Mouse (Mus musculus) heart, embryonic 12.5 days (tissue): Measurements from ENCODE around the gene Ism2. TPM values are rescaled to one million over a fixed set of nuclear protein-coding genes. Genes with fewer than 3 reads are reported as not detected.
"Not testable (repeated sequence)": the region's sequence is repeated elsewhere in the genome, so short reads cannot be mapped to it uniquely, and the experiment has no call there.

Experiments used
- ATAC-seq: fragments of 200-750 bp; cut with Nextera tagmentation; 2 replicates; pipeline ENCODE4 v1.8.0; 2017; ENCODE audit warnings: moderate TSS enrichment, moderate library complexity; ENCODE audit not compliant: insufficient number of reproducible peaks, low FRiP score
- H3K27ac ChIP-seq: fragments of 300-500 bp; sonication (generic); 2 replicates; pipeline ENCODE4 v1.5.1; 2016; ENCODE audit warnings: mild to moderate bottlenecking, moderate library complexity; ENCODE audit not compliant: poor library complexity, severe bottlenecking
- H3K27me3 ChIP-seq: fragments of 300-500 bp; sonication (generic); replicated peaks from 2 replicates; pipeline ENCODE4 v1.6.1; 2016; ENCODE audit warnings: mild to moderate bottlenecking, moderate library complexity
- H3K36me3 ChIP-seq: fragments of 300-500 bp; sonication (generic); 2 replicates; pipeline ENCODE4 v1.6.1; 2016; ENCODE audit warnings: mild to moderate bottlenecking, moderate library complexity
- H3K4me1 ChIP-seq: fragments of 300-500 bp; sonication (generic); replicated peaks from 2 replicates; pipeline ENCODE4 v1.6.1; 2016; ENCODE audit warnings: mild to moderate bottlenecking
- H3K4me2 ChIP-seq: fragments of 300-500 bp; sonication (generic); 2 replicates; pipeline ENCODE4 v1.6.1; 2016; ENCODE audit warnings: mild to moderate bottlenecking, moderate library complexity
- H3K4me3 ChIP-seq: fragments of 300-500 bp; sonication (generic); 2 replicates; pipeline ENCODE4 v1.5.1; 2016; ENCODE audit warnings: mild to moderate bottlenecking
- H3K9ac ChIP-seq: fragments of 300-500 bp; sonication (generic); 2 replicates; pipeline ENCODE4 v1.6.1; 2016; ENCODE audit warnings: mild to moderate bottlenecking, moderate library complexity
- H3K9me3 ChIP-seq: fragments of 300-500 bp; sonication (generic); replicated peaks from 2 replicates; pipeline ENCODE4 v1.6.1; 2016; ENCODE audit warnings: mild to moderate bottlenecking, moderate library complexity
- WGBS: fragments of 180-500 bp; shearing (Covaris S2); methylation state at CpG from one replicate; pipeline ENCODE4 v1.1.7; 2016; 5-methylcytosine and 5-hydroxymethylcytosine counted together
- polyA plus RNA-seq: library from polyadenylated mRNA; unstranded; fragments of >200 nt; fragmentation: Nextera tagmentation; extraction: Ambion mirVana; gene quantifications from 2 replicates; pipeline ENCODE4 v1.2.1, GENCODE M21; 2016

The Ism2 gene
- polyA plus RNA-seq, 1 experiment from 2014 or later = 0.92 TPM

DNA sequence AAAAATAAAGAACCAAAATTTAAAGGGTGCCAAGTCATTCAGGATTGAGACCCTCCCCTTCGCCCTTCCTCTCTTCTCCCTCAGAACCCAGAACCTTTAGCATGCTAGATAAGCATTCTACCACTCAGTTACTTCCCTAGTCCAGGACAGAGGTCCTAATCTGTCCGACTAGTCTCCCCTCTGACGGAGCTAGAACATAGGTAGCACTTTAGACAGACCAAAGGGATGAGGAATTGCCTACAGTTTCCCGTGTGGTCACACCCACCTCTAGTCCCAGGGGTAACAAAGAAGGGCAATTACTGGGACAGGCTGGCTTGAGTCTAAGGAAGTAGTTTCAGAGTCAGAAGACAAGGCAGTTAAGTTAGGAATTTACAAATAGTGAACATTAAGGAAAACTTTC lies 28.5 kb upstream of the Ism2 start:
- no peak for ATAC-seq
- no peak overlapping the region for H3K4me3 ChIP-seq
- WGBS = 39% methylated on average over 4 of the region's 4 CpGs
- H3K4me2 ChIP-seq = no peak overlapping the region
- peaks cover 13% of the 10 kb centered on the region for H3K4me1 ChIP-seq
- no peaks in the 10 kb centered on the region for H3K27me3 ChIP-seq
- H3K9ac ChIP-seq = no peak overlapping the region
- no peaks in the 10 kb centered on the region for H3K9me3 ChIP-seq
- no peak overlapping the region for H3K27ac ChIP-seq
- H3K36me3 ChIP-seq = peaks cover 12% of the 10 kb centered on the region

DNA sequence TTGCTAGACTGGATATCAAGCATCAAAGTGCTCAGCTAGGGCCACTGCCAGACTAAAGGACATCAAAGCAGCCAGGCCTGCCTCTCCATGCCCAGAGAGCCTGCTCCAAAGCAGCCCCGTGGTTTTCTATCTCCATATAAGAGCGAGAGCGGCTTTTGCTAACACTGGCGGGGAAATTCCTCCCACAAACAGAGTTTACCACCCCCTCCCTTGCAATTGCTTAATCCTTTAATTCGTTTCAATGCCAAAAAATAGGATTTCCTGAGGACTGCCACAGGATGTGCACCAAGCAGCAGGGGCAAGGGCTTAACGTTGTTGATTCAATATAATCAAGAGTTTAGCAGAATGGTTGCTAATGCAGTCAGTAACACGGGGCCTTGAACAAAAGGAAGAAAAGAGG lies 28.1 kb upstream of the Ism2 start:
- no peak overlapping the region for H3K4me2 ChIP-seq
- H3K36me3 ChIP-seq = peaks cover 11% of the 10 kb centered on the region
- no peaks in the 10 kb centered on the region for H3K27me3 ChIP-seq
- H3K9me3 ChIP-seq = no peaks in the 10 kb centered on the region
- no peak overlapping the region for H3K27ac ChIP-seq
- H3K9ac ChIP-seq = no peak overlapping the region
- peaks cover 13% of the 10 kb centered on the region for H3K4me1 ChIP-seq
- H3K4me3 ChIP-seq = no peak overlapping the region
- 30% methylated on average over 7 of the region's 7 CpGs for WGBS
- no peak for ATAC-seq

DNA sequence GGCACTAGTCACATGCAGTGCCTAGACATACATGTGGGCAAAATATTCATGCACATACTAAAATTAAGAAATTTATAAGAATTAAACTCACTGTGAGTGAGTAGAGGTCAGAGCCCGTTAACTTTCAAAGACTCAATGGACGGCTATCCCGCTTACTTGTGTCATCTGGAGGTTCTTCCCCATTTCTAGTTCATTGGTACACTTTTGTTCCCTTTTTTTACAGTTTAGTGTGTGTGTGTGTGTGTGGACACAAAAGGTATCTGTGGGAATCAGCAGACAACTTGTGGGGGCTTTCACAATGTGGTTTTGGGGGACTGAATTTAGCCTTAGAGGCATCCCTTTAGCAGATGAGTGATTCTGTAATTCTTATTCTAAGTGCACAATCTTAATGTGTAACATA lies 25.9 kb upstream of the Ism2 start:
- Histone ChIP-seq H3K27me3 (no peaks in the 10 kb centered on the region), H3K27ac (no peak overlapping the region), H3K4me1 (peaks cover 8% of the 10 kb centered on the region; the same call in 1 of the 2 replicates), H3K36me3 (peaks cover 14% of the 10 kb centered on the region; the same call in 1 of the 2 replicates), H3K9ac (no peak overlapping the region), H3K4me2 (no peak overlapping the region), H3K9me3 (no peaks in the 10 kb centered on the region), H3K4me3 (no peak overlapping the region)
- ATAC-seq = no peak
- 88% methylated on average over 3 of the region's 3 CpGs for WGBS

DNA sequence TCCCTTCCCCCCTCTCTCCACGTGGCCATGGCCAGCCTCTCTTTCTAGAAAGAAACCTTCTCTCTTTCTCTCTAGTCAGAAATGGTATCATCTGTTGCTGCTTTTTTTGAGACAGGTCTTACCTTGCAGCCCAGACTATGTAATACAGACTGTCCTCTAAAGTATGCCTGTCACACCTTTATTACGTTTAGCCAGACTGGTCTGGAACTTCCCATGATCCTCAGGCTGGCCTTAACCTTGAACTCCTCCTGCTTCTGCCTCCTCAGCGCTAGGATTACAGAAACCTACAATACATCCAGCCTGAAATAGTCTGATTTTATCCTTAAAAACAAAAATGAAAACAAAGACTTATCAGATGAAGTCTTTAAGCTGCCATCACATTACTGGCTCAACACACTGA lies 19.7 kb upstream of the Ism2 start:
- Histone ChIP-seq H3K36me3 (peaks cover 19% of the 10 kb centered on the region), H3K4me1 (0 out of 2 replicates have a peak, but pooled peaks cover 3% of the 10 kb centered on the region), H3K27me3 (no peaks in the 10 kb centered on the region), H3K9me3 (no peaks in the 10 kb centered on the region), H3K4me2 (no peak overlapping the region), H3K27ac (no peak overlapping the region), H3K4me3 (no peak overlapping the region), H3K9ac (no peak overlapping the region)
- 79% methylated on average over 3 of the region's 3 CpGs for WGBS
- ATAC-seq = no peak

DNA sequence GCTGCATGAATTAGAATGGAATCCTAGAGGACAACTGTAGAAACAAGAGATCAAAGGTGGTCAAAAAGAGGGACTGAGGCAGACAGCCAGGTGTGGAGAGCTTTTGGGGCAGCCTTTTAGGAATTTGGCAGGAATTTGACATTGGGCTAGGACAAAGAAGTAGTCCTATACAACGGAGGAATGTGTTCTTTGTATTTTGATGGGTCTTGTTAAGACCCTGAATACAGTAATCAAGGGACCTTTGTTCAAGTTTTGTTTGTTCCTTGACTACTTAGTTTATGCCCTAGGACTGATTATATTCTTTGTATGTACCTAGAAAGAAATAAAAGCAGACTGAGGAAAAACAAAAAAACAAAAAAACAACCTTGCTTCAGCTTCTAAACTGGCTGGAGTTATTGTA lies 18.4 kb upstream of the Ism2 start:
- no peak overlapping the region for H3K27ac ChIP-seq
- H3K36me3 ChIP-seq = peaks cover 17% of the 10 kb centered on the region; the same call in 1 of the 2 replicates
- no peak overlapping the region for H3K9ac ChIP-seq
- H3K4me3 ChIP-seq = no peak overlapping the region
- ATAC-seq = no peak
- 74% methylated on average over 1 of the region's 1 CpGs for WGBS
- no peak overlapping the region for H3K4me2 ChIP-seq
- H3K27me3 ChIP-seq = no peaks in the 10 kb centered on the region
- H3K4me1 ChIP-seq = 0 out of 2 replicates have a peak, but pooled peaks cover 3% of the 10 kb centered on the region
- no peaks in the 10 kb centered on the region for H3K9me3 ChIP-seq

DNA sequence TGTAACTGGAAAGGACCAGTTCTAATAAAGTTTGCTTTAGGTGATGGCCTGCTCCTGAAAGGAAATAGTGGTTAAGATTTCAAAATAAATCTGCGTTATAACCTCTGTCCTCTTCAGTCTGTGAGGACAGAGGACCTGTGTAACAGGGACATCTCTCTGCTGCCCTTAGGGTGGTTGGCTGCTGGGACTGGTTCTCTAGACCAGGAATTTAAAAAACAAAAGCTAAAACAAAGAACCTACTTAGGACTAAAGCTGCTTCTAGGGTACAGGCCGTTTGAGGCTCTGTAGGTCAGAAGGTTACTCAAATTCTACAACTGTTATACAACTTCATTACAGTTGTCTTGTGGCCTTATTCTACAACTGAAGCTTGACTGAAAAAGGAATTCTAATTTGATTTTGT lies 13.6 kb upstream of the Ism2 start:
- Histone ChIP-seq H3K27ac (no peak overlapping the region), H3K27me3 (no peaks in the 10 kb centered on the region), H3K36me3 (peaks cover 49% of the 10 kb centered on the region), H3K4me1 (0 out of 2 replicates have a peak, but pooled peaks cover 3% of the 10 kb centered on the region), H3K9me3 (no peaks in the 10 kb centered on the region), H3K4me2 (no peak overlapping the region), H3K9ac (no peak overlapping the region), H3K4me3 (no peak overlapping the region)
- no peak for ATAC-seq
- WGBS = 81% methylated on average over 2 of the region's 2 CpGs

DNA sequence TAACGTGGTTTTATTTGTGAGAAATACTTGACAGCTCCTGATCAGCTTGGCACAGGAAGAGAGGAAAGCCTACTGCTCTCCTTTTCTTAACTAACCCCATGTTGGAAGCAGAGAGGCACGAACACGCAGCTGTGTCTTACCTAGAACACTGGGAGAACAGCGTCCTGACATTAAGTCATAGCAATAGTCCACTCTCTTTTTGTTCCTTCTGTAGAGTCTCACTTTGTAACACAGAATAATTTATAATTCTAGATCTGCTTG lies 7.0 kb upstream of the Ism2 start:
- 81% methylated on average over 4 of the region's 4 CpGs for WGBS
- H3K4me1 ChIP-seq, H3K9me3 ChIP-seq, H3K9ac ChIP-seq, ATAC-seq, H3K27ac ChIP-seq, H3K4me3 ChIP-seq, H3K27me3 ChIP-seq, H3K4me2 ChIP-seq: not testable (repeated sequence)
- H3K36me3 ChIP-seq = peaks cover 34% of the 10 kb centered on the region

DNA sequence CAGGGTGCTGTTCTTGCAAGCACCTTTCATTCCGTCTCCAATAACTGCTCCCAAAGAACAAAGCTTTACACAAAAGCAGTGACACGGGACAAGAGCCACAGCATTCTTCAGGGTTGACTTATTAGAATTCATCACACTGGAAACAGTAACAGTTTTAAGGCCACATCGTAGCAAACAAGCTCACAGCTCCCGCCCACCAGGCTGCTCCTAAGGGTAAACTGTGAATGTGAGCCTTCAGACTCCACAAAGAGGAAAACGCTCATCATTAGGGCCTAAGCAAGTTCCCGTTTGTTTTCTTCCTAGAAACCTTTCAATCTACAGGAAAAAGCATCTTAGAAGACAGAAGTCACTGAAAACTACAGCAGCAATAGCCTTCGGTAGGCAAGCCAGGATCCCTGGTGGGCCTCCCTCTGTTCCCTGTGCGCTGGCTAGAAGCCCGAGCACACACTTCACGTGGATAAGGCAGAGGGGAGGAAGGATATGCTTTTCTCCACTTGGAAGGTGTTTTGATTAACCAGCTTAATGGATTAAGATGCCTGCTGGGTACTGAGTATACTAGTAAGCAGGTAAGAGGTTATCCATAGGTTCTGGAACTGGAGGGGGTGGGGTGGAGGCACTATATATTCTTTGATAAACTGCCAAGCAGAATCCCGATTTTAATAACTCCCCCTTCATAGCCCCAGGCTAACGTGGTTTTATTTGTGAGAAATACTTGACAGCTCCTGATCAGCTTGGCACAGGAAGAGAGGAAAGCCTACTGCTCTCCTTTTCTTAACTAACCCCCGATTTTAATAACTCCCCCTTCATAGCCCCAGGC lies 6.5 kb upstream of the Ism2 start:
- H3K9me3 ChIP-seq = no peaks in the 10 kb centered on the region
- peaks cover 34% of the 10 kb centered on the region for H3K36me3 ChIP-seq
- H3K4me3 ChIP-seq = no peak overlapping the region
- 0 out of 2 replicates have a peak overlapping the region, but pooled peaks have one; percentile 7 for H3K9ac ChIP-seq
- WGBS = 42% methylated on average over 13 of the region's 13 CpGs
- no peak for ATAC-seq
- H3K4me2 ChIP-seq = no peak overlapping the region
- H3K27ac ChIP-seq = no peak overlapping the region
- H3K4me1 ChIP-seq = peaks cover 5% of the 10 kb centered on the region; the same call in 1 of the 2 replicates
- no peaks in the 10 kb centered on the region for H3K27me3 ChIP-seq

DNA sequence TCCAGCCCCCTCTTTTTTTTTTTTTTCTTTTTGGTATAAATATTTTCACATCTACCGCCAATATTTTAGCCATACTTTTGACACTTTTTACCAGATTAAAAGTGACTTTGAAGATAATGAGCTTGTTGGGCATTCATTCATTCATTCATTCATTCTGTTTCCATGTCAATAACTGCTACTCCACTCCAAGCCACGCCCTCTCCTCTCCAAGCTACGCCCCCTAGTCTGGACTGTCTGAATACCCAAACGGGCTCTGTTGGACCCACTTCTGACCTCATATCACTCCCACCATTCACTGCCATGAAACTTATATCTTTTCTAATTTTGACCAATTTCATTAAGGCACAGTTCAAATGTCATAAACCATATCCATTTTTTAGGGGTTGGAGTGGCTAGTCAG lies 1.7 kb upstream of the Ism2 start:
- H3K9ac ChIP-seq = no peak overlapping the region
- WGBS = 48% methylated on average over 4 of the region's 4 CpGs
- ATAC-seq = no peak
- H3K27me3 ChIP-seq = peaks cover 8% of the 10 kb centered on the region; the same call in 1 of the 2 replicates
- no peaks in the 10 kb centered on the region for H3K36me3 ChIP-seq
- H3K4me2 ChIP-seq = no peak overlapping the region
- no peak overlapping the region for H3K4me3 ChIP-seq
- peaks cover 14% of the 10 kb centered on the region for H3K4me1 ChIP-seq
- no peak overlapping the region for H3K27ac ChIP-seq
- H3K9me3 ChIP-seq = no peaks in the 10 kb centered on the region

DNA sequence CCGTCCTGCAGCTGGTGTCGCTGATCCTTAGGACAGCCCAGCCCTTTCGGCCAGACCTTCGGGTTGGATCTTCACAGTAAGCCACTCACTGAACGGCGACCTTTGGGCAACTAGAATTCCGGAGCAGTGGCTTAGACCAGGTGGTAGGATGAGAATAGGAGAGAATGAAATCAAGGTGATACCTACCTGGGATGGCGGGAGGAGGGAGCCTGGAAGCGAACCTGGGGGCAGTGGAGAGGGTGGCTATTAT lies 861 bp upstream of the Ism2 start:
- no peak for ATAC-seq
- WGBS = under 1% methylated on average over 9 of the region's 9 CpGs
- Histone ChIP-seq H3K27ac (no peak overlapping the region), H3K9me3 (no peaks in the 10 kb centered on the region), H3K4me3 (peak overlapping the region; percentile 81), H3K4me2 (peak overlapping the region; percentile 99), H3K36me3 (no peaks in the 10 kb centered on the region), H3K27me3 (peaks cover 8% of the 10 kb centered on the region; the same call in 1 of the 2 replicates), H3K9ac (peak overlapping the region; percentile 80), H3K4me1 (peaks cover 10% of the 10 kb centered on the region)

DNA sequence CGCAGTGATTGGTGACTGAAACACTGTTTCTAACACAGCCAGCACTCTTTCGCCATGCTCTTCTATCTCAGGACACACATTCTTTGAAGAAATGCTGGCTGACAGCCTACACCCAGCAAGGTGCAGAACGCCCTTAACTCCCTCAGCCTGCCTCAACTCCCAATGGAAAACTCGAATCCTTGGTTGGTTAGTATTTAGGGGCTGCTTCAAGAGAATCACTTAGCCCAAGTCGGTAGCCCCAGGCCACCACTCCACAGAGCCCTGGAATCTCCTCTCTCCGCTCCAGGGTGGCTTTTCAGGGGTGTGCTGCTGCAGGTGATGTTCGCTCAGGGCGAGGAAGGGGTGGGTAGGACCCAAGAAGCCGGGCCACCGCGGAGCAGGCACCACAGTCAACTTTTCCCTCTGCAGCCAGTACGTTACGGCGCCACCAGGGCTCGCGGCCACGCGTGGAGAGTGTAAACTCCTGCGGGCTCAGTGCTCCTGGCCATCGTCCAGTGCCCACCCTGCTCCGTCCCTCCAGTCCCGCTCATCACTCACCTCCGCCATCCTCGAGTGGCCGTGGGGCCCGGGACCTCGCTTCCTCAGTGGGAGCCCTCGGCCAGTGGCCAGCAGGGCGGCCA lies 358 bp downstream of the Ism2 start:
- 9% methylated on average over 29 of the region's 29 CpGs for WGBS
- Histone ChIP-seq H3K9me3 (no peaks in the 10 kb centered on the region), H3K9ac (peak overlapping the region; percentile 80), H3K27ac (no peak overlapping the region), H3K36me3 (no peaks in the 10 kb centered on the region), H3K4me1 (peaks cover 10% of the 10 kb centered on the region), H3K27me3 (peaks cover 8% of the 10 kb centered on the region; the same call in 1 of the 2 replicates), H3K4me2 (peak overlapping the region; percentile 99), H3K4me3 (peak overlapping the region; percentile 81)
- ATAC-seq = 0 out of 2 replicates have a peak, but pooled peaks have one; percentile 23
